Mouse (Mus musculus) megakaryocyte, adult 5-6 weeks (primary cell): ENCODE data around the gene Hmg20a. TPM values are rescaled to one million over a fixed set of nuclear protein-coding genes. Genes with fewer than 3 reads are reported as not detected.
A peak's percentile ranks its signal among the peaks of the same experiment; 100 is the strongest.

Source experiments
- ATAC-seq: 2 replicates; pipeline ENCODE4 v1.8.0; 2016; ENCODE audit warnings: mild to moderate bottlenecking, inconsistent platforms; ENCODE audit not compliant: poor library complexity, severe bottlenecking
- total RNA-seq, 2 experiments: library from RNA; stranded (forward) in 1 of 2; stranded (reverse) in 1 of 2; fragments of 153-499, 151-499 nt in 1 of 2; fragments of 221-1000, 200-1000 nt in 1 of 2; gene quantifications; 2 replicates each; pipeline versions ENCODE4 v1.2.3 to v1.2.4; 2015 to 2017

Hmg20a gene
- total RNA-seq (2015) (17.4 and 18.7 TPM in 2 replicates), total RNA-seq (2017) (16.9 and 18.0 TPM in 2 replicates)

GRCm38 (mm10) chr9:56417948-56418737 lies at the start of gene Hmg20a, which contains the start of gene Peak1:
Gene Hmg20a (plus strand): TSS chr9:56418609.
Gene Peak1 (minus strand): TSS chr9:56418067.
- ATAC-seq, result peak; percentile 90

- no peak for ATAC-seq
These were observed 49.6 kb upstream of the Hmg20a start for GRCm38 (mm10) chr9:56368814-56369213.

GRCm38 (mm10) chr9:56370710-56371109 lies 47.7 kb upstream of the Hmg20a start:
- ATAC-seq, result no peak

- no peak for ATAC-seq
These were observed 44.0 kb upstream of the Hmg20a start for GRCm38 (mm10) chr9:56374401-56374800.

- ATAC-seq, result no peak
These were observed 35.6 kb upstream of the Hmg20a start for GRCm38 (mm10) chr9:56382786-56383185.

GRCm38 (mm10) chr9:56392857-56393256 lies 25.6 kb upstream of the Hmg20a start:
- ATAC-seq, result no peak

GRCm38 (mm10) chr9:56396306-56396705 lies 22.1 kb upstream of the Hmg20a start:
- ATAC-seq, result no peak

- no peak for ATAC-seq
These were observed 13.8 kb upstream of the Hmg20a start for GRCm38 (mm10) chr9:56404619-56405018.

- ATAC-seq, result no peak
These were observed 8.5 kb upstream of the Hmg20a start for GRCm38 (mm10) chr9:56409928-56410327.

- ATAC-seq, result no peak
These were observed 5.7 kb upstream of the Hmg20a start for GRCm38 (mm10) chr9:56412716-56413115.

- ATAC-seq, result no peak
These were observed 4.1 kb upstream of the Hmg20a start for GRCm38 (mm10) chr9:56414322-56414721.

GRCm38 (mm10) chr9:56415393-56415792 lies 3.0 kb upstream of the Hmg20a start:
- no peak for ATAC-seq

GRCm38 (mm10) chr9:56415935-56416607 lies 2.3 kb upstream of the Hmg20a start:
- no peak for ATAC-seq

- ATAC-seq, result peak; percentile 33
These were observed 928 bp upstream of the Hmg20a start for GRCm38 (mm10) chr9:56417415-56417947.

- ATAC-seq, result peak; percentile 37
These were observed 380 bp downstream of the Hmg20a start for GRCm38 (mm10) chr9:56418738-56419239.

- no peak for ATAC-seq
These were observed 1.8 kb downstream of the Hmg20a start for GRCm38 (mm10) chr9:56420236-56420635.

GRCm38 (mm10) chr9:56420892-56421601 lies 2.6 kb downstream of the Hmg20a start:
- ATAC-seq, result no peak

GRCm38 (mm10) chr9:56421991-56422390 lies 3.6 kb downstream of the Hmg20a start:
- no peak for ATAC-seq

GRCm38 (mm10) chr9:56424861-56425260 lies 6.5 kb downstream of the Hmg20a start:
- ATAC-seq, result no peak

- ATAC-seq, result no peak
These were observed 17.6 kb downstream of the Hmg20a start for GRCm38 (mm10) chr9:56435821-56436526.
